In genomic region chr1:155453180-155453579, GRCm38 (mm10) we compare ENCODE assay signal across 10 mouse cellular contexts. TPM values are rescaled to one million over a fixed set of nuclear protein-coding genes. Genes with fewer than 3 reads are reported as not detected.
DNase-seq lines count a peak whose midpoint lies in the region; ATAC-seq and TF ChIP-seq lines count a peak whose summit lies in the region.
"Had no signal": no experiment of that assay in that cellular context is flagged by ENCODE, and none has a peak within 500 bp of the region (broad histone marks: within the 10 kb centered on the region; RNA-seq: fewer than 3 reads in every experiment).

No protein-coding gene starts in this region.

- no peak overlapping the region for H3K4me3 ChIP-seq in lung, postnatal 0 days (ENCODE audit: low read depth, low read length)
- no peak overlapping the region for H3K4me3 ChIP-seq in lung, adult 2 months (replicated peaks; ENCODE audit: extremely low read depth, low read depth, low read length)
- H3K4me3 ChIP-seq: hindbrain, embryonic 10.5 days; lung, embryonic 15.5 days had no signal

- H3K9me3 ChIP-seq in lung, postnatal 0 days (ENCODE audit: low read length): no peaks in the 10 kb centered on the region
- H3K9me3 ChIP-seq: hindbrain, embryonic 10.5 days; lung, embryonic 15.5 days had no signal

- 72% methylated on average over 8 of the region's 8 CpGs for WGBS in lung, postnatal 0 days
- WGBS in lung, adult 2 months: 68% methylated on average over 8 of the region's 8 CpGs

- TF ChIP-seq POLR2A in lung, adult 2 months (IDR thresholded peaks at IDR 0.05; ENCODE audit: borderline replicate concordance, extremely low read depth, low read depth, low read length): no peak

- H3K9ac ChIP-seq in lung, postnatal 0 days (replicated peaks; ENCODE audit: low read depth): no peak overlapping the region
- H3K9ac ChIP-seq: lung, embryonic 15.5 days had no signal

- no peaks in the 10 kb centered on the region for H3K36me3 ChIP-seq in lung, postnatal 0 days (ENCODE audit: insufficient read depth, low read length)
- H3K36me3 ChIP-seq: hindbrain, embryonic 10.5 days; lung, embryonic 15.5 days had no signal

- no peak overlapping the region for H3K4me2 ChIP-seq in lung, postnatal 0 days (replicated peaks; ENCODE audit: low read depth, low read length)
- H3K4me2 ChIP-seq: lung, embryonic 15.5 days had no signal

- no peak for TF ChIP-seq CTCF in lung, postnatal 0 days (IDR thresholded peaks at IDR 0.05)
- TF ChIP-seq CTCF in lung, adult 2 months (IDR thresholded peaks at IDR 0.05; ENCODE audit: insufficient read depth, low read length): no peak

- peak; percentile 15 for DNase-seq in lung, postnatal 0 days (ENCODE audit: low spot score)
- no peak for DNase-seq in lung, adult 2 months
- peak; percentile 49 to 53 for DNase-seq in cerebellum, postnatal 36 days
- peak; percentile 25 to 27 for DNase-seq in heart, postnatal 36 days
- DNase-seq in yolk sac, embryonic 10.5 days (ENCODE audit: low spot score): peak; percentile 40
- DNase-seq in right cerebral cortex, postnatal 4 days: no peak
- DNase-seq in frontal cortex, postnatal 36 days (ENCODE audit: low spot score in 2 of 2): no peak
- DNase-seq: thymus, adult 18-20 months had no signal

- intact Hi-C loops in heart, postnatal 36 days (cut with DNase I): no loop called here

- no peaks in the 10 kb centered on the region for H3K27me3 ChIP-seq in lung, postnatal 0 days (replicated peaks; ENCODE audit: insufficient read depth, low read length)
- H3K27me3 ChIP-seq: lung, embryonic 15.5 days had no signal

- TF ChIP-seq EP300 in lung, postnatal 0 days (IDR thresholded peaks at IDR 0.05): no peak

- H3K4me1 ChIP-seq in lung, postnatal 0 days (ENCODE audit: insufficient read depth, low read depth, low read length): no peaks in the 10 kb centered on the region
- H3K4me1 ChIP-seq in lung, adult 2 months (ENCODE audit: control insufficient read depth, insufficient read depth, low read length): no peaks in the 10 kb centered on the region
- H3K4me1 ChIP-seq: lung, embryonic 15.5 days had no signal

- ATAC-seq in lung, postnatal 0 days: peak; percentile 12; the same call in 1 of the 2 replicates

- no peak overlapping the region for H3K27ac ChIP-seq in lung, postnatal 0 days (ENCODE audit: low read length)
- H3K27ac ChIP-seq: hindbrain, embryonic 10.5 days; lung, embryonic 15.5 days had no signal

RNA-seq across cellular contexts. Expression of gene Xpr1, which starts 36.0 kb away (rescaled TPM):
- polyA plus RNA-seq in lung, postnatal 0 days (2015; fragmentation: Nextera tagmentation; extraction: Ambion mirVana): 5.8 and 7.8 TPM in 2 replicates
- 7.8 and 11.4 TPM in 2 replicates for polyA plus RNA-seq in lung, adult 2 months (2012; rRNA removed)
- total RNA-seq in heart, postnatal 36 days (2021): 10 to 100 TPM; 31.2 to 32.2 TPM

Comparison
In these comparisons a context has a peak if more than half of its experiments do, and no peak if none do; other contexts are left out.
1. DNase-seq: peak in lung, postnatal 0 days (single experiment), cerebellum, postnatal 36 days (2 of 2), heart, postnatal 36 days (2 of 2) and yolk sac, embryonic 10.5 days (single experiment); none in lung, adult 2 months (single experiment), right cerebral cortex, postnatal 4 days (single experiment) and frontal cortex, postnatal 36 days (0 of 2).